Mouse (Mus musculus): ENCODE measurements around the gene P2ry6. TPM values are rescaled to one million over a fixed set of nuclear protein-coding genes. Genes with fewer than 3 reads are reported as not detected.

P2ry6 gene
- total RNA-seq, 4 experiments from 2014 or later = 2.7 to 4.0 (median 3.3) TPM

DNA sequence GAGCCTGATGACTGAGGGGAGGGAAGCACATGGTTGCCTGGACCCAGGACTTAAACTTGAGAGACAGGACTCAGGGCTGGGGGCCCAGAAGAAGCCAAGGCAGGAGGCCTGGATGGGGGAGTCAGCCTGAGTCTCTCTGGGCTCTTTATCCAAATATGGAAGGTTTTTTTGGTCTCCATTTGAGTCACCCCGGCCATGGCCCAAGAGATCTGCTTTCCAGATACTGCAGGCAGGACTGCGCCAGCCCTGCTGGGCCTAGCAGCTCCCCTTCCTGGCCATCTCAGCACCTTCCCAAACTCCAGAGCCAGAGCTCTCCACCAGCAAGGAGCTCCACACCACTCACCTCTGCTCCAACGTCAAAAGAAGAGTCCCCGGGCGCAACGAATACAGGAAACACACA lies 57.9 kb downstream of the P2ry6 start:
- DNase-seq (ENCODE audit: low spot score) = no peak

- DNase-seq (ENCODE audit: low spot score) = no peak
Observed at GRCm38 (mm10) chr7:100915204-100915603, 59.2 kb downstream of the P2ry6 start.

DNA sequence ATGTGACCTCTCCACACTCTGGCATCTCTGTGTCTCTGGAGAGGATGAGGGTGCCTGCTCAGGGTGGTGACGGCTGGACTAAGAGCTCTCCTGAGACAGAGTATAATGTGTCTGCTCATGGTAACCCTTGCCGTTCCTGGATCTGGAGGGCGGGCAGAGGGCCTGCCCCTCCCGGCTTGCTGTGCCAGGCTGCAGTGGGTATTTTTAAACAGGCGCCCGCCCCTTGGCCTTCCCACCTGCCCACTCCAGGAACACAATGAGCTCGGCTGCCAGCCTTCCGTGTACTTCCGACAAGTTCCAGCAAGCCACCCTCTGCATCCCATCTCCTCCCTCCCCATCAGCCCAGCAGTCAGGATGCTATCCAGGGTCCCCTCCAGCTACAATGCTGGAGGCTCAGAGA lies 62.7 kb downstream of the P2ry6 start:
- no peak for DNase-seq (ENCODE audit: low spot score)

- peak; percentile 45 for DNase-seq (ENCODE audit: low spot score)
Observed at GRCm38 (mm10) chr7:100911246-100911770, 63.1 kb downstream of the P2ry6 start.

DNA sequence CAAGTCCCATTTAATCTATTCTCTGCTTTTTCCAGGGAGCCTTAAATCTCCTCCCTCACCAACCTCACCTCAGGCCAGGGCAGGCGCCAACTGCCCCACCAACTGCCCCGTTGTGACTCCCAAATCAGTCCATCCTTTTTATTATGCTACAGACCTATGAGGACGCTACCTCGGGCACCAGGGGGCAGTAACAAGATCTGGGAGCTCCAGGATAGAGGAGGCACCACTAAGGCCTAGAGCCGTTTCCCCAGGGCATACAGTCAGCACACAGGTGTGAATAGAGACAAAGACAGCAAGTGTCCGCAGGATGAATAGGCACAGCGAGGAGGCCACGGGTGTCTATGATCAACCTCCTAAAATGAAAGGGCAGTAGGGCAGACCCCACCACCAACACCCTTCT lies 65.9 kb downstream of the P2ry6 start:
- DNase-seq (ENCODE audit: low spot score) = no peak

GRCm38 (mm10) chr7:100908061-100908460 lies 66.4 kb downstream of the P2ry6 start:
- peak; percentile 58 for DNase-seq (ENCODE audit: low spot score)

DNA sequence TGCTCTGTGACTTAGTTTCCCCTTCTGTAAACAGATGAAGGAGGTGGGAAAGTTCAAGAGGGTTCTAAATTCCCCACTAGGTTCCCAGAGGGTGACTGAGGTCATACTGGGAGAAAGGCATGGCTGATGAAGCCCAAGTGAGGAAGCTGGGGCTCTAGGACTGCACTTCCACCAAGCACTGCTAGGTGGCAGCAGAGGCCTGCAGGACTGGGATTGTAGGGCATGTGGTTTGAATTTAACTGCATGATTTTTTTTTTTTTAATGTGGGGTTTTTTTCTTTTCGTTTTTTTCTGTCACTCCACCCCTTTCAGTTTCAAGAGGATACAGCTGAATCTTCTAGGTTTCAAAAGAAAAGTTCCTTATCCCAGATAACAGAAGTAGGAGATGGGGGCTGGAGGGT lies 67.2 kb downstream of the P2ry6 start:
- peak; percentile 89 for DNase-seq (ENCODE audit: low spot score)

DNA sequence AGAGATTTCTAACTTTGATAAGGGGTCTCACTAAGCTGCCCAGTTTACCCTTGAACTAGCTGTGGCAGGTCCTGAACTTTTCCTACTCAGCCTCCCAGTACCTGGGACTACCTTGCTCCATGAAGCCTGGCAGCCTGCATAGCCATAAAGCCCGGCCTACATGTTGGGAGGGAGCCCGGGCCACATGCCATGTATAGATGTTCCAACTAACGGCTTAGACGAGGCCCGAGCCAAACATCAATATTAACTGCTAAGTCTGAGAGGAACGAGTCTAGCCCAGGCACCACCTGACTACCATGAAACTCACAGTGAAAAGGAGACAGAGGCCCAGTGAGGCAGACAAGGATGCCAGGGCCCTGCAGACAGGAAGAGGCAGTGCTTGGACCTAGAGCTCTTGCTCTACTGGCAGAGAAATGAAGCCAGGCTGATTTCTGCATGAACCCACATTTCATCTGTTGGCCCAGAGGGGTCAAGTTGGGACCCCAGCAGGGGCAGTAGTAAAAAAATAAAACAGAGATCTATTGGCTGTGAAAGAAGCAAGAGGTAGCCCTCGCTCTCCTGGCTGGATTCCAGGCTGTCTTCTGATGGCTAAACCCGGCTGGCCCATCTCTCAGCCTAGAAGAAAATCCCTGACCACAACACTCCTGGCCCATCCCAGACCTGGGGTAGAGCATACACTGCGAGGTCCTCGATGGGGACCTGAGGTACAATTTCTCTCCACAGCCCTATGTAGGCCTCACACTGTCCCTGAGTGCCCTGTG lies 68.2 kb downstream of the P2ry6 start:
- no peak for DNase-seq (ENCODE audit: low spot score)

DNA sequence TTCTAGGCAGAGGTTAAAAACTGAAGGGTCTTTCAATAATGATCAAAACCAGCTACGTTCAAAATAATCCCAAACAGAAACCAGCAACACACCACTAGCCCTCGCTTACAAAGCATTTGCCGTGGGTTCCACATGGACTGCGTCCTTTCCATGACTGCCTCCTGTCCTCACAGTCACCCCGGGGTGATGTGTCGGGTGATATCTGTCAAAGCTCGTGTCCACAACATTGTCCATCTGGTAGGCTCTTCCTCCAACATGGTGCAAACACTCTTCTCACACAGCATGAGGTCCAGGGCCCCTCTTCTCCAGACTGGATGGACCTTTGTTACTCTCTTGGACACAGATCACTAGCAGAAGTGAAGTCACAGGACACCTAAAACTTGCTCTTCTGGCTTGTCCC lies 69.4 kb downstream of the P2ry6 start:
- DNase-seq (ENCODE audit: low spot score) = no peak

DNA sequence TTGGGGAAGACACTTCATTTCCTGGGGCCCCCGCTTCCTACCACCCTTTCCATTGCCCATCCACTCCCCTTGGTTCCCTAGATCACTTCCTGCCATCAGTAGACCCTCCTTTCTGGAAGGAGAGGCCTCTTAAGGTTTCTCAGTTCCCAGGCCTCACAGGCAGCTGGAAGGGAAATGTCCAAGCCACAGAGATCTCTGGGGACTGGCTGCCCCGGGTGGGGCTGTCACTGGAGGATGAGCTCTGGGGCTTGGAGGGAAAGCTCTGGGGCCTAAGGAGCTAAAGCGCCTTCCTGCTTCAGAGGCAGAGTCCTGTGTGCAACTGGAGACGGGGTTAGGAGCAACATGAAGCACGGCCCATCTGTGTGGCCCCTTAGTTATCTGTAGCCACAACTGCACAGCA lies 69.8 kb downstream of the P2ry6 start:
- no peak for DNase-seq (ENCODE audit: low spot score)

DNA sequence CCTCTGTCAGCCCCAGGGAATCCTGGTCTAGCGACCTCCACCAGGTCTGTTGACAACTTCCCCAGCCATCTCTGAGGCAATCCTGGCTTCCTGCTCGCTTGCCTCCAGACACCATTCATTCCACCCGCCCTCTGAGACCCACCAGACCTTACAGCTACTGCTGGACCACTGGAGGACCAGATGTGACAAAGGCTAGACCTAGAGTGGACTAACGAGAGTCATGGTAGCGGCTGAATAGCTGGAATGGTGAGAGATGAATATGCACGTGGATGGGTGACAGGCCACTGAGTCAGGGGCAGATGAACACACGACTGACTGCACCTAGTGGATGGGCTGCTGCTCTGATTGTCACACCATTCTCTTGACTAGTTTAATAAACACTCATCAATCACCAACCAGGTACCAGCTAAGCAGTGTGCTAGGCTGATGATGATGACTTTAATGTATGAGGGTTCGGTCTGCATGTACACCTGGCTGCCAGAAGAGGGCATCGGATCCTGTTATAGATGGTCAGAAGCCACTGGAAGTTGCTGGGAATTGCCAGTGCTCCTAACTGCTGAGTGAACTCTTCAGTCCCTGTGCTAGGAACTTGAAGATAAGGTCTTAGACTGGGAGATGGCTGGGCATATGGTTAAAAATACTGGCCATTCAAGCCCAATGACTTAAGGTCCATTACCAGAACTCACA lies 71.9 kb downstream of the P2ry6 start:
- DNase-seq (ENCODE audit: low spot score) = no peak

GRCm38 (mm10) chr7:100897828-100898227 lies 76.6 kb downstream of the P2ry6 start:
- DNase-seq (ENCODE audit: low spot score) = no peak

- no peak for DNase-seq (ENCODE audit: low spot score)
Observed at GRCm38 (mm10) chr7:100894833-100895226, 79.6 kb downstream of the P2ry6 start.

DNA sequence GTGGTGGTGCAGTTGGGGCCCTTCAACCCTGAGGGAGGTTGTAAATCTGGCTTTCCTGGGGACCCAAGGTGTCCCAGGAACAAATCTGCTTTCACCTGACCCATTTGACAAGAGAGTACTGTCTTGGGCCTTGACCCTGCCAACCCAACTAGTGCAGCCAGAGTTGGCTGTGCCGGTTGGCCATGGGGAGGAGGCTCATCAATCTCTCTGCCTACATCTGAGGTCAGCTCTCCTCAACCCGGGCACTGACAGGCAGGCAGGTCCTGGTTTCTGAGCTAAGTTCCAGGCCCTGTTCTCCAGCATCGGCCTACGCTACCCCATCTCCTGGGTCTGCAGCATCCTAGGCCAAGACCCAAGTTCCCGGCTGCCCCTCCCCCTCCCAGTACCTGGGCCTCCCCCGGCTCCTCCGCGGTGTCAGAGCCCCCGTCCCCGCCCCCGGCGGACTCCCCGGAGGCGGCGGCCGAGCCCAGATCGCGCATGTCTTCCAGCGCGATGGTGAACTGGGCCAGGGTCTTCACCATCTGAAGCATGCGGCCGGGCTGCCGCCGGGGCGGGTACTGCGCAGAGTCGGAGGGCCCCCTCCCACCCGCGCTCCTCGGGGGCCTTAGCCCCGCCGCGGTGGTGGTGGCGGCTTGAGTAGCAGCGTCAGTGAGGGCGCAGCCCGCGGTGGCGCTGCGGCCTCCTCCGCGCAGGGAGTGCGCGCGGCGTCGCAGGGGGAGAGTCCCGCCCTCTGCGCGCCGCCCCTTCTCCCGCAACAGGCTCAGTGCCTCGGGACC lies 80.2 kb downstream of the P2ry6 start:
- DNase-seq (ENCODE audit: low spot score) = no peak

DNA sequence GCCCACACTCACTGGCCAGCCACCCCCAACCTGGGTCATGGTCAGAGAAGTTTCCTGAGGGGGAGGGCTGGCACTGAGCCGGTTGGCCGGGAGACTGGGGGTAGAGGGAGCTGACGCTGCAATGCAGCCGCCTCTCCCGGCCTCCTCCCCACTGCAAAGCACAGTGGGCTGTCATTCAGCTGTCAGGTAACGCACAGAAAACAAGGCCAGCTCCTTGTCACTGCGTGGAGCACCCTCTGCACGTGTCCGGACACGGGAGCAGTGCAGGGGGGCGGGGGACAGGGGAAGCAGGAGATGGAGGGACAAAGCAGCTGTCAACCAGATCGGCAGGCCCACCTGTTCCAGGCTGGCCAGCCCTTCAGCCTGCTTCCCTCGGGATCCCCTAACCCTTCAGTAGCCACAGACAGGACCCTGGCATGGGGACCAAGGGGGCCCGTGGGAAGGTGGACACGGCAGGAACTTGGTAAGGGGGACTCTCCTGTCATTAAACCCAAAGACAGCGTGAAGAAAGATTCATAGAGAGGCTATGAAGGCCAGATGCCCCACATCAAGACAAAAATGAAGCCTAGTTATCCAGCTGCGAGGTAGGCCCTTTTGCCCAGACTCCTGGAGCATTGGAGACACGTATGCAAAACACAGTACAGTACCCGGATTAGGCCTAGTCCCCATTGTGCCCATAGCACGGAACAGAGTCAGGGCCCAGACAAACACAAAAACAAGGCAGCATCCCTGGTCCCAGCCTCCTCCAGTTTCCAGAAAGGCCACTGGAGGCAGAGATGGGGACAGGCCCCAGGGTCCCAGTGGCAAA lies 81.0 kb downstream of the P2ry6 start:
- no peak for DNase-seq (ENCODE audit: low spot score)

Other genes with a start within 250 kb of the P2ry6 start
- 1 to 10 TPM; 3.8 to 4.1 (median 3.9) TPM for gene Relt, start 111.2 kb downstream of the P2ry6 start, total RNA-seq (2022)
- 10 to 100 TPM; 25.0 to 36.6 (median 28.1) TPM for gene Arhgef17, start 42.5 kb downstream of the P2ry6 start, total RNA-seq (2022)
- gene P2ry2, start 38.2 kb upstream of the P2ry6 start, total RNA-seq (2022) = 10 to 100 TPM; 24.6 to 27.7 (median 27.2) TPM
- gene Fchsd2, start 118.2 kb upstream of the P2ry6 start, total RNA-seq (2022) = 10 to 100 TPM; 17.2 to 23.8 (median 19.1) TPM

All from heart, adult 8-10 months (tissue).